Mouse (Mus musculus): ENCODE results near the gene Gng3.
A peak's percentile ranks its signal among the peaks of the same experiment; 100 is the strongest.

GRCm38 (mm10) chr19:8819596-8820423 lies 19.2 kb downstream of the Gng3 start, which contains the start of gene Hnrnpul2:
- peak; percentile 23; the same call in 1 of the 2 replicates for TF ChIP-seq CTCF (IDR thresholded peaks at IDR 0.05; ENCODE audit: low read depth)
- TF ChIP-seq EP300 (optimal IDR thresholded peaks at IDR 0.05) = no peak

Measured in stomach, postnatal 0 days (tissue).